Mouse (Mus musculus) pancreas, adult 10 weeks (tissue): ENCODE data around the gene Rtp2. TPM values are rescaled to one million over a fixed set of nuclear protein-coding genes. Genes with fewer than 3 reads are reported as not detected.

Experiments used
- polyA plus RNA-seq: library from polyadenylated mRNA; stranded (reverse); fragments of 350-450 nt; fragmentation: Illumina TruSeq; extraction: RNeasy Lipid Tissue Mini Kit (QIAGEN cat#74804); gene quantifications from one replicate; pipeline ENCODE4 v1.2.3, GENCODE M21; 2015; ENCODE audit warnings: low read depth, low replicate concordance; ENCODE audit not compliant: insufficient read depth

Gene Rtp2
- polyA plus RNA-seq = not detected

GRCm38 (mm10) chr16:23932294-23932693 is at the start of gene Rtp2:
Gene Rtp2 (minus strand): TSS chr16:23932394.

GRCm38 (mm10) chr16:23890636-23891035 is 41.6 kb downstream of the Rtp2 start, which contains the start of gene Sst:
Gene Sst (minus strand): TSS chr16:23890958.

Other genes starting within 250 kb of the Rtp2 start
- 463 TPM for gene Sst, start 41.4 kb downstream of the Rtp2 start, polyA plus RNA-seq
- not detected for gene Gm37419, start 56.1 kb upstream of the Rtp2 start, polyA plus RNA-seq
- gene Bcl6, start 56.5 kb upstream of the Rtp2 start, polyA plus RNA-seq = 2.6 TPM